ENCODE assay signal across 11 mouse cellular contexts in the genomic region with DNA sequence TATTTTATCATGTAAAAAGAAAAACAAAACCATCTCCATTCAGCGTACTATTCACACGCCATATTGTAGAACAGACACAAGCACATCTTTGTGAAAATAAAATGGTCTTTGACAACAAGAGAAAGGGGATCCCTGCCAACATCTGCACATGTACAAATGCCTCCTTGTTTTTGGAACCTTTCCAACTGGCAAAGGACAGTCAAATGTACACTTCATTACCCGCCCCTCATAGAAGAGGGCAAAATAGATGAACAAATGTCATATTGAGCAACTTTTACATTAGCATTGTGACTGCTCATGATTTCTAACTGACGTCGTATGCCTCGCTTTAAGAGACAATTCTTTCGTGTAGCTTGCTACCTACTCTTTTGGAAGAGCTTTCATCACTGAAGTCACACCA. TPM values are rescaled to one million over a fixed set of nuclear protein-coding genes. Genes with fewer than 3 reads are reported as not detected.
DNase-seq lines count a peak whose midpoint lies in the region; ATAC-seq and TF ChIP-seq lines count a peak whose summit lies in the region.
"Had no signal": no experiment of that assay in that cellular context is flagged by ENCODE, and none has a peak within 500 bp of the region (broad histone marks: within the 10 kb centered on the region; RNA-seq: fewer than 3 reads in every experiment).

No protein-coding gene starts in this region.

- H3K79me2 ChIP-seq in heart, adult 2 months (replicated peaks; ENCODE audit: control insufficient read depth, insufficient read depth, low read length), result peaks cover 2% of the 10 kb centered on the region; the same call in 1 of the 2 replicates

- intact Hi-C loops in heart, adult 2 months (cut with DNase I), result no loop called here

- peak overlapping the region; percentile 56; the same call in 1 of the 2 replicates for H3K27ac ChIP-seq in heart, adult 2 months
- H3K27ac ChIP-seq in lung, embryonic 14.5 days (ENCODE audit: low read depth), result no peak overlapping the region
- H3K27ac ChIP-seq in midbrain, embryonic 15.5 days, result no peak overlapping the region
- no peak overlapping the region for H3K27ac ChIP-seq in kidney, embryonic 14.5 days (ENCODE audit: low read depth, low read length)
- H3K27ac ChIP-seq: liver, embryonic 14.5 days; neural tube, embryonic 12.5 days had no signal

- TF ChIP-seq CTCF in heart, adult 2 months (IDR thresholded peaks at IDR 0.05), result no peak
- TF ChIP-seq CTCF in lung, embryonic 14.5 days (IDR thresholded peaks at IDR 0.05; ENCODE audit: low read depth), result no peak
- no peak for TF ChIP-seq CTCF in lung, adult 2 months (IDR thresholded peaks at IDR 0.05; ENCODE audit: insufficient read depth, low read length)

- WGBS in heart, adult 2 months, result 44% methylated on average over 7 of the region's 7 CpGs
- 46% methylated on average over 7 of the region's 7 CpGs for WGBS in lung, embryonic 14.5 days
- 51% methylated on average over 7 of the region's 7 CpGs for WGBS in lung, adult 2 months
- WGBS in midbrain, embryonic 15.5 days, result 61% methylated on average over 7 of the region's 7 CpGs
- WGBS in kidney, embryonic 14.5 days, result 91% methylated on average over 7 of the region's 7 CpGs

- no peaks in the 10 kb centered on the region for H3K9me3 ChIP-seq in lung, embryonic 14.5 days (ENCODE audit: low read depth, low read length)
- no peaks in the 10 kb centered on the region for H3K9me3 ChIP-seq in midbrain, embryonic 15.5 days
- no peaks in the 10 kb centered on the region for H3K9me3 ChIP-seq in kidney, embryonic 14.5 days (ENCODE audit: control insufficient read depth, low read length)
- H3K9me3 ChIP-seq: neural tube, embryonic 12.5 days had no signal

- no peak for TF ChIP-seq EP300 in heart, adult 2 months (IDR thresholded peaks at IDR 0.05; ENCODE audit: insufficient read depth, low read depth, low read length)

- no peaks in the 10 kb centered on the region for H3K27me3 ChIP-seq in heart, adult 2 months (ENCODE audit: control insufficient read depth, insufficient read depth, low read length)
- H3K27me3 ChIP-seq in lung, embryonic 14.5 days (ENCODE audit: insufficient read depth, low read length), result no peaks in the 10 kb centered on the region
- H3K27me3 ChIP-seq in midbrain, embryonic 15.5 days (replicated peaks), result no peaks in the 10 kb centered on the region
- H3K27me3 ChIP-seq in kidney, embryonic 14.5 days (ENCODE audit: control insufficient read depth, insufficient read depth, low read length), result no peaks in the 10 kb centered on the region
- H3K27me3 ChIP-seq: neural tube, embryonic 12.5 days had no signal

- H3K4me1 ChIP-seq in heart, adult 2 months (ENCODE audit: control insufficient read depth, insufficient read depth, low read length), result peaks cover 12% of the 10 kb centered on the region
- no peaks in the 10 kb centered on the region for H3K4me1 ChIP-seq in lung, embryonic 14.5 days (ENCODE audit: insufficient read depth)
- peaks cover 3% of the 10 kb centered on the region for H3K4me1 ChIP-seq in lung, adult 2 months (ENCODE audit: control insufficient read depth, insufficient read depth, low read length)
- H3K4me1 ChIP-seq in midbrain, embryonic 15.5 days, result no peaks in the 10 kb centered on the region
- 0 out of 2 replicates have a peak, but pooled peaks cover 4% of the 10 kb centered on the region for H3K4me1 ChIP-seq in kidney, embryonic 14.5 days (ENCODE audit: control insufficient read depth, insufficient read depth, low read length)

- H3K4me3 ChIP-seq in heart, adult 2 months, result no peak overlapping the region
- H3K4me3 ChIP-seq in lung, embryonic 14.5 days (ENCODE audit: low read depth, low read length), result no peak overlapping the region
- H3K4me3 ChIP-seq in lung, adult 2 months (replicated peaks; ENCODE audit: extremely low read depth, low read depth, low read length), result no peak overlapping the region
- H3K4me3 ChIP-seq in midbrain, embryonic 15.5 days, result no peak overlapping the region
- H3K4me3 ChIP-seq in kidney, embryonic 14.5 days (ENCODE audit: low read length), result no peak overlapping the region
- H3K4me3 ChIP-seq: neural tube, embryonic 12.5 days had no signal

- H3K4me2 ChIP-seq in lung, embryonic 14.5 days, result no peak overlapping the region
- H3K4me2 ChIP-seq in midbrain, embryonic 15.5 days, result no peak overlapping the region
- H3K4me2 ChIP-seq in kidney, embryonic 14.5 days (replicated peaks; ENCODE audit: low read depth, low read length), result no peak overlapping the region
- H3K4me2 ChIP-seq: neural tube, embryonic 12.5 days had no signal

- ATAC-seq in lung, embryonic 14.5 days (ENCODE audit: insufficient read depth), result peak; percentile 77
- ATAC-seq in midbrain, embryonic 15.5 days (replicated peaks), result 0 out of 2 replicates have a peak, but pooled peaks have one; percentile 27
- ATAC-seq in kidney, embryonic 14.5 days (ENCODE audit: low FRiP score, low TSS enrichment), result no peak

- TF ChIP-seq POLR2A in heart, adult 2 months (IDR thresholded peaks at IDR 0.05; ENCODE audit: insufficient read depth, low read depth, low read length), result no peak
- TF ChIP-seq POLR2A in lung, adult 2 months (IDR thresholded peaks at IDR 0.05; ENCODE audit: borderline replicate concordance, extremely low read depth, low read depth, low read length), result no peak

- no peak overlapping the region for H3K9ac ChIP-seq in heart, adult 2 months (ENCODE audit: low read depth, low read length)
- no peak overlapping the region for H3K9ac ChIP-seq in lung, embryonic 14.5 days
- no peak overlapping the region for H3K9ac ChIP-seq in midbrain, embryonic 15.5 days
- H3K9ac ChIP-seq in kidney, embryonic 14.5 days (ENCODE audit: low read depth, low read length), result no peak overlapping the region
- H3K9ac ChIP-seq: liver, embryonic 14.5 days; neural tube, embryonic 12.5 days had no signal

- H3K36me3 ChIP-seq in heart, adult 2 months (ENCODE audit: control insufficient read depth, insufficient read depth, low read length), result peaks cover 30% of the 10 kb centered on the region
- H3K36me3 ChIP-seq in lung, embryonic 14.5 days (ENCODE audit: insufficient read depth), result no peaks in the 10 kb centered on the region
- H3K36me3 ChIP-seq in midbrain, embryonic 15.5 days (replicated peaks), result no peaks in the 10 kb centered on the region
- no peaks in the 10 kb centered on the region for H3K36me3 ChIP-seq in kidney, embryonic 14.5 days (ENCODE audit: control insufficient read depth, insufficient read depth, low read length)
- H3K36me3 ChIP-seq: neural tube, embryonic 12.5 days had no signal

- no peak for DNase-seq in heart, adult 2 months
- DNase-seq in heart, adult 18-20 months, result no peak
- peak; percentile 86 for DNase-seq in lung, embryonic 14.5 days
- no peak for DNase-seq in lung, adult 2 months
- peak; percentile 50 for DNase-seq in brain, embryonic 18.5 days (ENCODE audit: low read depth, low spot score)
- DNase-seq in spleen, postnatal 10 days (ENCODE audit: low spot score in 2 of 2), result no peak
- DNase-seq: thymus, postnatal 36 days had no signal

RNA-seq across cellular contexts. Expression of a gene that starts 11.4 kb away (rescaled TPM):
- total RNA-seq in heart, adult 2 months (2021), result 10 to 100 TPM; 25.9 to 31.7 TPM
- 10.8 and 17.5 TPM in 2 replicates for polyA plus RNA-seq in heart, adult 2 months (2012; rRNA removed)
- total RNA-seq in heart, adult 18-20 months (2021), result 10 to 100 TPM; 25.7 to 31.8 TPM
- polyA plus RNA-seq in lung, embryonic 14.5 days (2014; fragmentation: Nextera tagmentation; extraction: Ambion mirVana), result 35.5 and 37.6 TPM in 2 replicates
- 52.6 and 60.7 TPM in 2 replicates for polyA plus RNA-seq in lung, adult 2 months (2012; rRNA removed)
- polyA plus RNA-seq in midbrain, embryonic 15.5 days (2015; fragmentation: Nextera tagmentation; extraction: Ambion mirVana), result 13.6 and 14.1 TPM in 2 replicates
- polyA plus RNA-seq in kidney, embryonic 14.5 days (2014; fragmentation: Nextera tagmentation; extraction: Ambion mirVana), result 17.8 and 17.9 TPM in 2 replicates

Comparison
In these comparisons a context has a peak if more than half of its experiments do, and no peak if none do; other contexts are left out.
1. DNase-seq: peak in lung, embryonic 14.5 days (single experiment) and brain, embryonic 18.5 days (single experiment); none in heart, adult 2 months (0 of 2), heart, adult 18-20 months (0 of 2), lung, adult 2 months (single experiment) and spleen, postnatal 10 days (0 of 2).